Mouse (Mus musculus) limb, embryonic 11.5 days (tissue): ENCODE data around the gene Lrrc74a. TPM values are rescaled to one million over a fixed set of nuclear protein-coding genes. Genes with fewer than 3 reads are reported as not detected.

Source experiments
- ATAC-seq: fragments of 200-750 bp; cut with Nextera tagmentation; 2 replicates; pipeline ENCODE4 v1.8.0; 2017; ENCODE audit warnings: low read depth; ENCODE audit not compliant: insufficient number of reproducible peaks, low FRiP score, low TSS enrichment
- DNase-seq: peaks from one replicate; pipeline ENCODE4 v3.0.0-alpha.2; 2015; ENCODE audit warnings: low spot score
- H3K27ac ChIP-seq: fragments of 300-500 bp; sonication (generic); replicated peaks from 2 replicates; pipeline ENCODE4 v1.5.1; 2014; ENCODE audit warnings: low read depth, mild to moderate bottlenecking, low read length
- H3K27me3 ChIP-seq: fragments of 300-500 bp; sonication (generic); 2 replicates; pipeline ENCODE4 v1.6.1; 2014; ENCODE audit warnings: mild to moderate bottlenecking, low read length, mixed read lengths; ENCODE audit not compliant: control insufficient read depth, insufficient read depth
- H3K36me3 ChIP-seq: fragments of 300-500 bp; sonication (generic); 2 replicates; pipeline ENCODE4 v1.6.1; 2014; ENCODE audit warnings: mild to moderate bottlenecking, low read length, moderate library complexity, mixed read lengths; ENCODE audit not compliant: control insufficient read depth, insufficient read depth
- H3K4me1 ChIP-seq: fragments of 300-500 bp; sonication (generic); 2 replicates; pipeline ENCODE4 v1.6.1; 2014; ENCODE audit warnings: low read length, mixed read lengths; ENCODE audit not compliant: control insufficient read depth, insufficient read depth
- H3K4me2 ChIP-seq: fragments of 300-500 bp; sonication (generic); 2 replicates; pipeline ENCODE4 v1.6.1; 2014; ENCODE audit warnings: low read depth, mild to moderate bottlenecking, moderate library complexity; ENCODE audit not compliant: severe bottlenecking
- H3K4me3 ChIP-seq: fragments of 300-500 bp; sonication (generic); 2 replicates; pipeline ENCODE4 v1.5.1; 2014; ENCODE audit warnings: low read depth, low read length
- H3K9ac ChIP-seq: fragments of 300-500 bp; sonication (generic); 2 replicates; pipeline ENCODE4 v1.6.1; 2014; ENCODE audit warnings: mild to moderate bottlenecking, low read length
- H3K9me3 ChIP-seq: fragments of 300-500 bp; sonication (generic); 2 replicates; pipeline ENCODE4 v1.6.1; 2016; ENCODE audit warnings: low read length; ENCODE audit not compliant: control insufficient read depth
- WGBS: fragments of 180-500 bp; shearing (Covaris S2); extraction: QIAGEN DNeasy Blood & Tissue Kit; methylation state at CpG from one replicate; pipeline ENCODE4 v1.1.7; 2014; 5-methylcytosine and 5-hydroxymethylcytosine counted together
- polyA plus RNA-seq: library from polyadenylated mRNA; unstranded; fragments of >200 nt; fragmentation: Nextera tagmentation; extraction: Ambion mirVana; gene quantifications from 2 replicates; pipeline ENCODE4 v1.2.1, GENCODE M21; 2014

Lrrc74a gene
- polyA plus RNA-seq = not detected in 2 replicates

- H3K9ac ChIP-seq = no peak within 1 kb of the TSS
- no peaks in the 10 kb centered on the region for H3K36me3 ChIP-seq
- H3K4me3 ChIP-seq = no peak within 1 kb of the TSS
- no peak within 1 kb of the TSS for H3K4me2 ChIP-seq
- H3K27me3 ChIP-seq = no peaks in the 10 kb centered on the region
- WGBS = 88% methylated on average over 8 of the region's 8 CpGs
- no peaks in the 10 kb centered on the region for H3K4me1 ChIP-seq
- DNase-seq (no peak), ATAC-seq (no peak)
- H3K9me3 ChIP-seq = no peaks in the 10 kb centered on the region
- H3K27ac ChIP-seq = no peak within 1 kb of the TSS
Measured at GRCm38 (mm10) chr12:86734319-86734810, at the start of gene Lrrc74a. Gene Lrrc74a (plus strand): TSS chr12:86734369.

- no peak overlapping the region for H3K4me2 ChIP-seq
- H3K9me3 ChIP-seq = no peaks in the 10 kb centered on the region
- H3K27me3 ChIP-seq = no peaks in the 10 kb centered on the region
- DNase-seq (no peak), ATAC-seq (no peak)
- no peak overlapping the region for H3K27ac ChIP-seq
- no peaks in the 10 kb centered on the region; the same call in 1 of the 2 replicates for H3K36me3 ChIP-seq
- no peak overlapping the region; the same call in 1 of the 2 replicates for H3K9ac ChIP-seq
- 86% methylated on average over 9 of the region's 9 CpGs for WGBS
- H3K4me1 ChIP-seq = 0 out of 2 replicates have a peak, but pooled peaks cover 2% of the 10 kb centered on the region
- H3K4me3 ChIP-seq = no peak overlapping the region
Measured at GRCm38 (mm10) chr12:86685275-86685674, 48.9 kb upstream of the Lrrc74a start.

- no peaks in the 10 kb centered on the region for H3K27me3 ChIP-seq
- no peaks in the 10 kb centered on the region; the same call in 1 of the 2 replicates for H3K36me3 ChIP-seq
- no peak overlapping the region for H3K4me2 ChIP-seq
- H3K4me3 ChIP-seq = no peak overlapping the region
- ATAC-seq (no peak), DNase-seq (no peak)
- H3K4me1 ChIP-seq = no peaks in the 10 kb centered on the region
- H3K9me3 ChIP-seq = no peaks in the 10 kb centered on the region
- WGBS = 56% methylated on average over 13 of the region's 13 CpGs
- H3K27ac ChIP-seq = no peak overlapping the region
- H3K9ac ChIP-seq = no peak overlapping the region
Measured at GRCm38 (mm10) chr12:86686551-86687330, 47.4 kb upstream of the Lrrc74a start.

- DNase-seq (no peak), ATAC-seq (no peak)
- Histone ChIP-seq H3K4me3 (no peak overlapping the region), H3K36me3 (no peaks in the 10 kb centered on the region; the same call in 1 of the 2 replicates), H3K9ac (no peak overlapping the region), H3K9me3 (no peaks in the 10 kb centered on the region), H3K27me3 (no peaks in the 10 kb centered on the region), H3K27ac (no peak overlapping the region), H3K4me2 (no peak overlapping the region), H3K4me1 (no peaks in the 10 kb centered on the region)
- 73% methylated on average over 4 of the region's 4 CpGs for WGBS
Measured at GRCm38 (mm10) chr12:86687445-86687955, 46.7 kb upstream of the Lrrc74a start.

GRCm38 (mm10) chr12:86687971-86688573, 46.1 kb upstream of the Lrrc74a start:
- no peak overlapping the region for H3K27ac ChIP-seq
- H3K4me1 ChIP-seq = no peaks in the 10 kb centered on the region
- 75% methylated on average over 4 of the region's 4 CpGs for WGBS
- H3K9me3 ChIP-seq = no peaks in the 10 kb centered on the region
- DNase-seq = no peak
- no peak overlapping the region for H3K9ac ChIP-seq
- no peak overlapping the region for H3K4me3 ChIP-seq
- no peak for ATAC-seq
- H3K4me2 ChIP-seq = no peak overlapping the region
- H3K36me3 ChIP-seq = no peaks in the 10 kb centered on the region; the same call in 1 of the 2 replicates
- H3K27me3 ChIP-seq = no peaks in the 10 kb centered on the region

- Histone ChIP-seq H3K4me1 (no peaks in the 10 kb centered on the region), H3K9ac (no peak overlapping the region), H3K4me2 (no peak overlapping the region), H3K27ac (no peak overlapping the region), H3K36me3 (no peaks in the 10 kb centered on the region; the same call in 1 of the 2 replicates), H3K9me3 (no peaks in the 10 kb centered on the region), H3K27me3 (no peaks in the 10 kb centered on the region), H3K4me3 (no peak overlapping the region)
- DNase-seq (no peak), ATAC-seq (no peak)
- WGBS = 96% methylated on average over 27 of the region's 27 CpGs
Measured at GRCm38 (mm10) chr12:86688917-86689316, 45.3 kb upstream of the Lrrc74a start.

GRCm38 (mm10) chr12:86690700-86691485, 43.3 kb upstream of the Lrrc74a start:
- 79% methylated on average over 12 of the region's 12 CpGs for WGBS
- Histone ChIP-seq H3K27ac (no peak overlapping the region), H3K9me3 (no peaks in the 10 kb centered on the region), H3K4me2 (no peak overlapping the region), H3K9ac (no peak overlapping the region), H3K4me3 (no peak overlapping the region), H3K27me3 (no peaks in the 10 kb centered on the region), H3K4me1 (no peaks in the 10 kb centered on the region), H3K36me3 (no peaks in the 10 kb centered on the region; the same call in 1 of the 2 replicates)
- no peak for DNase-seq
- no peak for ATAC-seq
